Mouse (Mus musculus) adrenal gland (tissue): Measurements from ENCODE around the gene Agpat4.

Source experiments
- intact Hi-C: fragments of 180-260 bp; cut with DNase I; formaldehyde crosslinking; loops from one replicate; pipeline ENCODE4 v1.15.1; 2025

The Agpat4 gene

DNA sequence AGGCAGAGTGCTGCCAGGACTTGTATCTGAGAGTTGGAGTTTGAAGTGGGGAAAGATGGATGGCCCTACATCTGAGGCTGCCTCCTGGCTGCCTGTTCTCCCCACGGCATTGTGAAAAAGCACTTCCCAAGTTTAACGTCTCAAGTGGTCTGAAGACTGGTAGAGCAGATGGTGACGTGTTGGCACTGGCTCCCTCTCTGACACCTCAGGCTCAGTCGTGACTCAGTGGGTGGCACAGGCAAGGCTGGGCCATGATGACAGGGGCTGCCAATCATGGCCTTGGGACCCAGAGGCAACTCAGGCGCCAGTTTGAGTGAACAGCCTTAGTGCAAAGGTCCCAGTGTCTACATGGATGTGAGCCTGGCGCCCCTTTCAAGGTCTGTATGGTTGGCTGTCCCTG, 103.4 kb downstream of the Agpat4 start:
- intact Hi-C loops = loop anchor here (10.0 kb wide), 1 partner anchor 153 kb away; the partner anchor contains the start of gene Plg

DNA sequence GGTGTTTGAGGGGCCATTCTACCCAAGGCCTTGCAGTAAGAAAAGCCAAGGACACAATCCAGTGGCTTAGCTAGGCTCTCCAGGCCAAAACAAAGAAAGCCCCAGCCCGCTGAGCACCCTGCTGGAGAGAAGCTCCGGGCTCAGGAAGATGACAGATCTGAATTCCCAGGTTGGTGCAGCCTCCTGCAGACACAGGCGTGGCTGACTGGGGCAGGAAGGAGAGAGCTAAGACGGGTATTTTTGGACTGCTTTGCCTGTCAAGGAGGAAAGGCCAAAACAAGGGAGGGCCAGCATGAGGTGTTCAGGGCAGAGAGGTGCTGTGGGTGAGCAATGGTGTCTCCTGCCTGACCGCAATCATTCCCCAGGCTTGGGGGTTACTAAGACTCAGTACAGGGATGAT, 105.2 kb downstream of the Agpat4 start:
- intact Hi-C loops = loop anchor here (10.0 kb wide), 1 partner anchor 151 kb away; the partner anchor contains the start of gene Plg

DNA sequence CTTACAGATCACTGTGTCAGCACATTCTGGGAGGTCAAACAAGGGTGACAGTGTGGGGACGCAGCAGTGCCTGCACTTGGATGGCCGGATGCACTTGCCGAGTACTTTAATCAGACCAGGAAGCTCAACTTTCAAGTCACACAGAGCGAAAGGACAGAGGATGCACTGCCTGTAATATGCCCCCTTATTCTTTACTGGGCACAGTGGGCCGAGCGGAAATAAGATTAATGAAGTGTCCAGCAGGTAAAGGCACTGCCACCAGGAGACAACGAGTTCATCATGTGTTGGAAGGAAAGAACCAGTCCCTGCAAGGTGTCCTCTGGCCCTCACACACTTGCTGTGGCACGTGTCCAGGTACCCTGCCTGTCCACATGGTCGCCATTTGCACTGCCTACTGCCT, 105.6 kb downstream of the Agpat4 start:
- intact Hi-C loops = loop anchor here (10.0 kb wide), 1 partner anchor 151 kb away; the partner anchor contains the start of gene Plg

DNA sequence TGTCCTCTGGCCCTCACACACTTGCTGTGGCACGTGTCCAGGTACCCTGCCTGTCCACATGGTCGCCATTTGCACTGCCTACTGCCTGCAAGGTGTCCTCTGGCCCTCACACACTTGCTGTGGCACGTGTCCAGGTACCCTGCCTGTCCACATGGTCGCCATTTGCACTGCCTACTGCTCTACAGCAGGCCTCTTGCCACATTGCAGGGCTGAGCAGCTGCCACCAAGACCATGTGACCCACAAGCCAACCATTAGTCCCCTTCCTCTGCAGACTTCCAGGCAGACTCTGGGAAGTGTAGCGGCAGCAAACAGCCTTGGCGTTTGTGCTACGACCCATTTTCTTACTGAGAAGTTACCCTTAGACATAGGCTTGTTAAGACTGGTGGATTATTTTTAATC, 106.0 kb downstream of the Agpat4 start:
- intact Hi-C loops = loop anchor here (10.0 kb wide), 1 partner anchor 150 kb away; the partner anchor contains the start of gene Plg

DNA sequence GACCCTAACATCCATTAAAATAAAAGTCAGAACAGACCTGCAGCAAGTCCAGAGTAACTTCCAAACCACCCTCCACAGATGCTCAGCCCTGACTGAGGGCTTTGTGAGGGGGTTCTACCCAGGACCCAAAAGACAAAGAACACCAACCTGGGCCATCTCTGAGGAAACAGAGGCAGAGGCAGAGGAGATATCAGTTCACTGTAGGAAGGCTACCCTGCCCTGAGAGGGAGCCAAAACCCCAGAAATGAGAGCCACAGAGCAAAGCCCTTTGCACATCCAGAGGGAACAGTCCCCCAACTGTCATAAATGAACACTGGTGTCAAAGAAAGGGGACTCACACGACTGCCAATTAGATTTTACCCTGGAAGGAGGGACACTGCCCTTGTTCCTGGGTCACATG, 106.7 kb downstream of the Agpat4 start:
- intact Hi-C loops = loop anchor here (10.0 kb wide), 1 partner anchor 150 kb away; the partner anchor contains the start of gene Plg

DNA sequence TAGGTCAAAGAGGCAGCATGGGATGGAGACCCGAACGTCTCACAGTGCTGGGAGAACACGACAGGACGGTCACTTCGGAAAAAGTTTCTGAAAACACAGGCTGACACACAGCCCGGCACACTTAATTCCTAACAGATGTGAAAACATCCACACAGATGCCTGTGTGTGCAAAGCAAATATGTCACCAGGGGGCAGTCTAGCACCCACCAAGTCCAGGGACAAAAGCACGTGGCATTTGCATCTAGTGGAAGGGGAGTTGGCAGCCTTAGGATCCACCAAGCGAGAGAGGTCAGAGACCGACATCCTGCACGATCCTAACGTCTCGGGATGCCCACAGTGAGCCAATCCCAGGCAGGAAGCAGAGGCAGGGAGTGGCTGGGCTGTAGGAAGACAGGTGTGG, 108.0 kb downstream of the Agpat4 start:
- intact Hi-C loops = loop anchor here (10.0 kb wide), 1 partner anchor 148 kb away; the partner anchor contains the start of gene Plg

DNA sequence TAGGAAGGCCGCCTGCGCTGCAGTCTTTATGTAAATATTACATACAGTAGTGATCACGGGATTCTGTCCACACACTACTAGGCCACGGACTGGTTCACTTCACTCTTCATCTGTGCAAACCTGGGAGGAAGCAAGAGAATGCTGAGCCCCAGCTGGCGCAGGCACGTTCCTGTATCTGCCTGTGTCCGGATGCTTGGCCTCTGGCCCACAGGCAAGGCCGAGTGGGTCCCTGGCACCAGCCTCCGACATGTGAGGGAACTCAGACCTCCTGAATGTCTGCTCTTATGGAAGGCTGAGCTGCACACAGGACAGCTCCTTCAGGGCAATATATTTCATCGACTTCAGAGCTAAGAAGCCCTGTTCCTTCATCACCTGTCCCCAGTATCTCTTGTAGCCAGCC, 109.5 kb downstream of the Agpat4 start:
- intact Hi-C loops = loop anchor here (10.0 kb wide), 1 partner anchor 147 kb away; the partner anchor contains the start of gene Plg

DNA sequence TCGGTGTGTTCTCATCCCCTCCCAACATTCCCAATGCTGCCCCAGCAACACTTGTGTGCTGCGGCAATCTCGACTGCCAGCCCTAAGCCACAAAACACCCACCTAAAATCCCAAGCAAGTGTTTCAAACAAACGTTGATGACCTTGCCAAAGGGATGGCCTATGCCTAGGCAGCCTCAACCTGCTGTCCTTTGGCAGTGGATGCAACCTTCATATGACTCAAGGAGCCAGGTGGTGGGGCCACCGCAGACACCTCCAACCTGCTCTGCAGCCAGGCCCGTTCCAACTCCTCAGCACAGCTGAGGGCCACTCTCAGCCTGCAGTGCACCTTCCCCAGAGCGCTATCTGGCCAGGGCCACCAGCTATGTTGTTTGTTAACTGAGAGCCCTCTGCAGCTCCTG, 110.0 kb downstream of the Agpat4 start:
- intact Hi-C loops = loop anchor here (10.0 kb wide), 1 partner anchor 146 kb away; the partner anchor contains the start of gene Plg

DNA sequence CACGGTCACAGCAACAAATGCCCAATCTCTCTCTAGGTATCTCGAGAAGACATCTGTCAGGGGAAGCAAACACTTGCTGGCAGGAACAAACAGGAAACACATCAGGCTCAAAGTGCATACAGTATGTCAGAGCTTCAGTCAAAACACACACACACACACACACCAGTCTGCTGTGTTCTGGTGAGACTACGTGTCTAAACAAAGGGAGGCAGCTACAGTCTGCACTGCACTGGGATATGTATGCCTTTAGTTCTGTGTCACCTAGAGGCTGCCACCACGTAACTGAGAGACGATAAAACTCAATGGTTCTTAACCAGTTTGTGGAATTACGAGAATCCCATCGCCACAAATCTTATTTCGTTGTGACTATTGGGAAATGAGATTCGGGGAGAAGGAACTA, 111.3 kb downstream of the Agpat4 start:
- intact Hi-C loops = loop anchor here (10.0 kb wide), 1 partner anchor 145 kb away; the partner anchor contains the start of gene Plg

DNA sequence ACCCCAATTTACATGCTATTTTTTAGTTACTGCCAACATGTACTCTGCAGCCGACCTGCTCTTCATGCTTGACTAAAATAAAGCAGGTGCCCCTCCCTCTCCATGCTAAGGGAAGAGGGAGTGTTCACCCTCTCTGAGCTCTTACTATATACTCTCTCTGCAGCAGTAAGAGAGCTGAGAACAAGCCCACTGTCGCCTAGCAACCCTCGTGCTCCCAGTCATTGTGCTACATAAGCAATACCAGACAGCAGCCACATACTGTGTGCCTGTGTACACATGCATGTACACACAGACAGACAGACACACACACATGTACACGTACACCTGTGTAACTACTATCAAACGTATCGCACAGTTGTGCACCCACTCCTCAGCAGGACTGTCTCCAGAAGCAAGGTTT, 111.7 kb downstream of the Agpat4 start:
- intact Hi-C loops = no loop called here

DNA sequence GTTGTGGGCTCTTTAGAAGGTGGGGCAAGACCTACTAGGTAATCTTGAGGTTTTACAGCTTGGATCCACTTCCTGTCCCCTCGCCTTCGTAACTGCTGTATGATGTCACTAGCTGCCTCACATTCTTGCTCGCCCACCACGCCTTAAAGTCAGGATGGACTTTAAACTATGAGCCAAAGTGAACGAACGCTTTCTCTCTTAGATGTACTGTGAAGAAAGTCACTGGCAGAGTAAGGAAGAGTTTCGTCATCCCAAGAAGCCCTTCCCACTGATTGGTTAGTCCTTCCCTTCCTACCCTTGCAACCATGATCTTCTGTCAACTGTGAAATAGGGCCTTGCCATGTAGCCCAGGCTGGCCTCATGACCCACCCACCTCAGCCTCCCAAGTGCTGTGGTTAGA, 112.6 kb downstream of the Agpat4 start:
- intact Hi-C loops = no loop called here

DNA sequence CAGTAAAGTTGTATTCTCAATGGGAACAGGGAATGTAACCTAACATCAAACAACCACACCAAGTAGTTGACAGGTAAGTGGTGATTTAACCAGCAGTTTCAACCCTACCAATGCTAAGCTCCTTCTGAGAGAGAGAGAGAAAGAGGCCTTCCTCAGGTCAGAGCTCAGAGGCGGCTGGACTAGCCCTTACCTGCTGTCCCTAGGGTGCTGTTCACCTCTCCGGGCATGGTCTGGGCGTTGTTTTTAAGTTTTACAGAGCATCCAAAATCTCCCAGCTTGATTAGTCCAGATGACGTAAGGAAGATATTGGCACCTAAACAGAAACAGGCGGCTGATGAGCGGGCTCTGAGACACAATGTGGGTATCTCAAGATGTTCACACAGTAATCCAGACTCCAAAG, 114.2 kb downstream of the Agpat4 start:
- intact Hi-C loops = no loop called here

DNA sequence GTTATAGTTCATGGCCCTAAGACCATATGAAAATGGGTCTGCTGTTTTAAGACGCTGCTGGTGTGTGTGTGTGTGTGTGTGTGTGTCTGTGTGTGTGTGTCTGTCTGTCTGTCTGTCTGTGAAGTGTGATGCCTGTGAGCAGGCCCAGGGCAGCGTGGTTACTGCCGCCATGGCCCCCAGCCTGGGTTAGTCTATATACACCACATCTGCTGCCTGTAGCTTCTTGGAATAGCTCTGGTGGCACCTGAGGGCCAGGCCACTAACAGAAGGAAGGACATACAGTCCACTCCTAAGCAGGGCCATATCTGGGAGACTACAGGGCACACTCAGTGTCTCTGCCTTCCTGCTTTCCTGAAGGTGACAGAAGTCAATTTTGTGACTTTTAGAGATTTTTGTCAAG, 122.2 kb downstream of the Agpat4 start:
- intact Hi-C loops = no loop called here

DNA sequence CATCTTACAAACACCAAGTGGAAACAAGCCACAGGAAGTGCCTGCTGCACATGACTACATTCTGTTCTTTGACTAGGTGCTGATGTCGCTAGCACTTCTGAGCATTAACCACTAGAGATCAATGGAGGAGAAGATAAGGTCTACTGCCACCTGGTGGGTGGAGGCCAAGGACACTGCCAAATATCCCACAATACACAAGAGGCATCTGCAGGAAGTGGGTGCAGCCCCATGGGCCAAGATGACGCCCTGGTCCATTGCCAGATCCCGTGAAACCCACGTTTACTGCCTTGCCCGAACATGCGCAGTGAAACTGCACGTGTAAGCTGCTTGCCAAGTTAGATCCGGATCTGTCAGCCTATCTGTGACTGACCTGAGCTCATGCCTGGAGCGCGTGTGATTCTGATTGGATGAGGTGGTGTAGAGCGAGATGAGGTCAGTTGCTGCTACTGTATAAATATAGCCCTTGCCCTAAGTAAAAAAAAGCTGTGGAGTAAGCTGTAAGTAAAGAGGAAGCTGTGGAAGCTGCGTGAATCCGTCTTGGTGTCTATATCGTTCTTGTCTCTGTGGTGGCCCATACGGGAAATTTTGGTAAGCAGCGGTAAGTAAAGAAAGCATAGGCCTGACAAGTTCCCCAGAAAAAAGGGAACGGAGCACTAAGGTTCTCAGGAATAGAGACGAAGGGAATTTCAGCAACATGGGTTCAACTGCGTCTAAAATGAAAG, 131.4 kb downstream of the Agpat4 start:
- intact Hi-C loops = no loop called here

DNA sequence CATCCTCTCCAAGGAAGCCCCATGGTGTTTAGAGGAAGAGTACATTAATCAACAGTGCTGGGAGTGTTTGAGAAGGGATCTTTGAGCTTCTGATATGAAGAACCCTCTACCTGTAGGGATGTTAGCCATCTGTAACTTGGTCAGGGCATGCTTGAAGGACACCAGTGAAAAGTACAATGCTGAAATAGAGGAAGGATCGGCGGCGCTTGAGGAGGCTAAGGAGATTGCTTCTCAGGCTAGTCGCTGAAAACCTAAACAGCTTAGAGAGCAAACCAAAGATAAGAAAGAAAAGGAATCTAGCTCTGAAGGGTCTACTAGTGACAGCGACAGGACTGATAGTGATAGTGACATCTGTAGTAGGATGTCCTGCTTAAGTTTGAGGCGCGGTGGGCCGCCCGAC, 132.1 kb downstream of the Agpat4 start:
- intact Hi-C loops = no loop called here

DNA sequence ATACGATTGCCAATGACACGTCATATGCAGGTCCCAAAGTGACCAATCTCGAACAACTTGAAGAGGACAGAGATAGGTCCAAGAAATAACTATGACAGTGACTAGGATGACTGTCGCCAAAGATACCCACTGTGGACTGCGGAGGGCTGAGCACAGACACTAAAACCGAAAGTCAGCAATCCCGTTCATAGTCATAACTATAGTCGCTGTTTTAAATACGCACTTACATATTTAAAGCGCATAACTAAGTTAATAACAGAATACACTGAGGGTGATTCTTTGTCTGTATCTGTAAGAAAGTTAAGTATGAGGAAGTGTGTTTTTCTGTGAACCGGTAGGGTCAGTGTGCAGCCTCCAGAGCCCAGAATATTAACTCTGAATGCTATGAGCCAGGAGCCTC, 137.6 kb downstream of the Agpat4 start:
- intact Hi-C loops = no loop called here

DNA sequence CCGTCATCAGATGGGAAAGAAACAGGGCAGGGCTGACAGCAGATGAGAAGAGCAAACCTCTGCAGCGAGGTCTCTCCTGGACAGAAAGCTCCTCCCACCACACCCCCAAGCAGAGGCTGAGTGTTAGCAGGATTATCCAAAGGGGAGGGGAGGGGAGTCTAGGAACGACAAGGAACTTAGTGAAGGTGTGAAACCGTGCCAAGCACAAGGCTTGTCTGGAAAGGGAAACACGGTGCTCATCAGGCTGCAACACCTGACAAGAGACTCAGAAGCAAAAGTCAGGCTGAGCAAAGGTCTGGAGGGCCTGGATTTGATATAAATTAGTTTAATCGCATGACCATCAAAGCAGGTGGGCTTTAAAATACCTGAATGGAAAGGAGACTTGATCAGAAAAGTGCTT, 140.0 kb downstream of the Agpat4 start:
- intact Hi-C loops = no loop called here

DNA sequence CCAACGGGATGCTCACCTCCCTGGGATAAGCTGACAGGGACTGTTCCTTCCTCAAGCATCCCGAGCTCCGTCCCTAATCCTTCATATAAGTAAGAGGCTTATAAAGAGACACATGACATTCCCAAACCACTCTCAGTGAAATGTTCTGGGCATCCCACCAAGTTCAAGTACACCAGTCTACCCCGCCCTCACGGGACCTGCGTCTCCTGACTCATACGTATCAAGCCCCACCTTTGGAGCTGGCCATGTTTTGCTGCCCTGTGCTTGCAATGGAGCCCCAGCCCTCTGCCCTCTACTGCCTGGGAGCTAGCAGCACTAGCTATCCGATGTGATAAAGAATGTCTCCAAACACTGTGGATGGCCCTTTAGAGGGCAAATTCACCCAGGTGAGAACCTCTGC, 141.5 kb downstream of the Agpat4 start:
- intact Hi-C loops = no loop called here

DNA sequence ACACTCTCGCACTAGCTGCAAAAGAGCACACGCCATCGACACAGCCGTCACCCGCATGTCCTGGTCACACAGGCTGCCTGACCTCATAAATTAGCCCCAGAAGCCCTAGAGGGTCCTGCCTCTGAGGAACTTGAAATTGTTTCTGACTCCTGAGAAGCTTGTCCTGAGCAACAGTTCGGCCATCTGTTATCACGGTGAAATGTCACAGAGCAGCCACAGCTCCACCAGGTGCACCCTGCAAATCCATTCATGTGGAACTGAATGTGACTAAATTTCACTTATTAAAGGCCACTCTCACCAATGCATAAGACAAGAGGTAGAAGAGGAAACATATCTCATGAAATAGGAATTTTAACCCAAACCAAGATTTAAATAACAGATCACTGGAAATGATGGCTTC, 142.9 kb downstream of the Agpat4 start:
- intact Hi-C loops = no loop called here

DNA sequence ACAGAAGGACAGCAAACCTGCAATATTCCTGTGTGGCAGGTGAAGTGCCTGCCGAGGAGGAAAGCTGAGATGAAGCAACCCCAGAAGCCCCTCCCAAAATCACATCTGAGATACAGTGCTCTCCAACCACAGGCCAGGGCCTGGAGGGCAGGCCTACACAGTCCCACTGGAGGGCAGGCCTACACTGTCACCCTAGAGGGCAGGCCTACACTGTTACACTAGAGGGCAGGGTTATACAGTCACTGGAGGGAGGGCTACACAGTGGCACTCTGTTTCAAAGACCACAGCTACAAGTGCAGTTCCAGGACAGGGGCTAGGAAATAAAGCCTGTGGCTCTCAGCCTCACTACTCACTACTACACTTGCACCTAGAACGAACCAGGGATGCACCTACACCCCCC, 143.4 kb downstream of the Agpat4 start:
- intact Hi-C loops = no loop called here

DNA sequence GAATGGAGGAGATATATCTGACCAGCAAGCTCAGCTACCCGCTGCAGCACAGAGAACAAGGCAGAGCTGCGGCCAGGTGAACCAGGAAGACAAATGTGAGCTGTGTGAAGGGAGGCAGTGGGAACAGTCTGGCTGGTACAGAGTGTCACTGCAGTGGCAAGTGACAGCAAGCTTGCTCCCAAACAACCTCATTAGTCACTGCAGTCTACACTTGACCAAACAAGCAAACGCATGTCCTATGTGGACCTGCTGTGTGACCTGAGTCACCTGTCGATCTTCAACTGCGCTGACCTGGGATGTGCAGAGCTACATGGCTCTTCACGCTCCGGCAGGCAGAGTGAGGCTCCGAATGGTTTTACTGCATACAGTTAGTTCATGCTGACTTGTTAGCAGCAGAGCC, 144.3 kb downstream of the Agpat4 start:
- intact Hi-C loops = no loop called here

DNA sequence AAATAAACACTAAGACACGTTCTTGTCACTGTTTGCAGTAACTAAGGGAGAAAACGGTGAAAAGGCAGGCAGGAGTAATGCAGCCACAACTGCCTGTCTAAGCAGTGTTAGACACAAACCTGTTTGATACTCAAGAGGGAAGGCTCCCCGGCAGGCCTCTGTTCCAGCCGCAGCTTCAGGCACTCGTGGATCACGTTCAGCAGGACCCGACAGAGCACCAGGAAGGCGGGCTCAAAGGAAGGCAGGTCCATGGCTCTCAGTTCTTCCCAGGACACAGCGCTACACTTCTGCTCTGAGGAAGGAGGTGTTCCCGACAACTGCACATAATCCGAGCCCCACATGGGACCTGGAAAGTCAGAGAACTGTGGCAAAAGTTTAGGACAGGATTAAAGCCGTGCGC, 145.3 kb downstream of the Agpat4 start:
- intact Hi-C loops = no loop called here

DNA sequence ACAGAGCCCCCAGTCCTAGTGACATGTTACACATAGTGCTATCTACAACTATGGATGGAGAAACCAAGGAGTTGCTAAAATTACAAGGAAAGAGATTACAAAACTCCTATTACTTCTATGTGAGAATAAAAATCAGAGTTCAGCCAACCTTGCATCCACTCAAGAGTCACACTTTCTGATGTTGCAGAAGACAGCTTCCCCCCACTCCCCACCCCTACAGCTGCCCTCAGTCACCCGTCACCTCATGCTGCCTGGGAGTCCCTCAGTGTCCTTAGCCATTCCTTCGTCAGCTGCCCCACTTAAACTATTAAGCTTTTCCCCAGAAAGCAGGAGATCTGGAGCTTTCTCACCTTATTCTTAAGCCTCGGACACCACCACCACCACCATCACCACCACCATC, 145.8 kb downstream of the Agpat4 start:
- intact Hi-C loops = no loop called here
